Mouse (Mus musculus) liver, embryonic 12.5 days (tissue): ENCODE results near the gene Tprkb. TPM values are rescaled to one million over a fixed set of nuclear protein-coding genes. Genes with fewer than 3 reads are reported as not detected.
"Not testable (repeated sequence)": the region's sequence is repeated elsewhere in the genome, so short reads cannot be mapped to it uniquely, and the experiment has no call there.

ENCODE experiments used
- ATAC-seq: fragments of 200-750 bp; cut with Nextera tagmentation; 2 replicates; pipeline ENCODE4 v1.8.0; 2017; ENCODE audit warnings: moderate number of reproducible peaks, mild to moderate bottlenecking, moderate library complexity
- H3K27ac ChIP-seq: fragments of 300-500 bp; sonication (generic); 2 replicates; pipeline ENCODE4 v1.5.1; 2016; ENCODE audit warnings: mild to moderate bottlenecking
- H3K27me3 ChIP-seq: fragments of 300-500 bp; sonication (generic); replicated peaks from 2 replicates; pipeline ENCODE4 v1.6.1; 2016; ENCODE audit warnings: mild to moderate bottlenecking, moderate library complexity
- H3K36me3 ChIP-seq: fragments of 300-500 bp; sonication (generic); 2 replicates; pipeline ENCODE4 v1.6.1; 2016; ENCODE audit warnings: mild to moderate bottlenecking, moderate library complexity
- H3K4me1 ChIP-seq: fragments of 300-500 bp; sonication (generic); 2 replicates; pipeline ENCODE4 v1.6.1; 2016
- H3K4me2 ChIP-seq: fragments of 300-500 bp; sonication (generic); 2 replicates; pipeline ENCODE4 v1.6.1; 2016; ENCODE audit warnings: mild to moderate bottlenecking, moderate library complexity
- H3K4me3 ChIP-seq: fragments of 300-500 bp; sonication (generic); 2 replicates; pipeline ENCODE4 v1.5.1; 2016; ENCODE audit warnings: mild to moderate bottlenecking, moderate library complexity
- H3K9ac ChIP-seq: fragments of 300-500 bp; sonication (generic); 2 replicates; pipeline ENCODE4 v1.6.1; 2016; ENCODE audit warnings: mild to moderate bottlenecking, moderate library complexity
- H3K9me3 ChIP-seq: fragments of 300-500 bp; sonication (generic); replicated peaks from 2 replicates; pipeline ENCODE4 v1.6.1; 2016; ENCODE audit warnings: mild to moderate bottlenecking, moderate library complexity
- WGBS: fragments of 180-500 bp; shearing (Covaris S2); methylation state at CpG from one replicate; pipeline ENCODE4 v1.1.7; 2016; ENCODE audit not compliant: insufficient replicate concordance; 5-methylcytosine and 5-hydroxymethylcytosine counted together
- polyA plus RNA-seq: library from polyadenylated mRNA; unstranded; fragments of >200 nt; fragmentation: Nextera tagmentation; extraction: Ambion mirVana; gene quantifications from 2 replicates; pipeline ENCODE4 v1.2.1, GENCODE M21; 2016

Gene Tprkb
- polyA plus RNA-seq, 1 experiment from 2014 or later: 29.6 TPM

DNA sequence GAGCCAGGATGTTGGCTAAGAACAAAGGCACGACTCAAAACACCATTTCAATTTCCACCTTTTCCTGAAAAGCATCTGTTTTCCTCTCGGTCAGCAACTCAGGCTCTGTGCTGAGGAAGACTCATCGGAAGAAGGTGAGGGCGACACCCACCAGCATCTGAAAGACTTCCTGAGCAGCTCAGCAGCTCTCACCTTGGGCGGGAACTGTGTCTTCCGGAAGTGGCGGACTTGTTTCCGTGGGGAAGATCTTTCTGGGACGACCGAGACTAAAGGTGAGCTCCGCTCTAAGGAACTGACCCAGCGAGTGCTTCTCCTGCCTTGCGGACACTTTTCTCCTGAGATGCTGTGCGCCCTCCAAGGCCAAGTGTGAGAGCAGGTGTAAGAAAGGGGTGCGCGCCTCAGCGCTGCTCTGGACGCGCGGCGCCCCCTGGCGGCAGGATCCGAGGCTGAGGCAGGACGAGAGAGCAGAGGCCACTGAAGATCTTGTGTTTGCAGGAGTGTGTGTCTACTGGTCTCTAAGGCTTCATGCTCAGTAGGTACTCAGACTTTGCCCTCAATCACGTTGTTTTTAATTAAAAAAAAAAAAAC lies 16.5 kb upstream of the Tprkb start:
- not testable (repeated sequence) for ATAC-seq, H3K4me1 ChIP-seq, H3K9ac ChIP-seq, H3K4me3 ChIP-seq, H3K4me2 ChIP-seq, H3K27me3 ChIP-seq, H3K27ac ChIP-seq, H3K36me3 ChIP-seq
- WGBS: 61% methylated on average over 25 of the region's 25 CpGs
- H3K9me3 ChIP-seq: peaks cover 13% of the 10 kb centered on the region

DNA sequence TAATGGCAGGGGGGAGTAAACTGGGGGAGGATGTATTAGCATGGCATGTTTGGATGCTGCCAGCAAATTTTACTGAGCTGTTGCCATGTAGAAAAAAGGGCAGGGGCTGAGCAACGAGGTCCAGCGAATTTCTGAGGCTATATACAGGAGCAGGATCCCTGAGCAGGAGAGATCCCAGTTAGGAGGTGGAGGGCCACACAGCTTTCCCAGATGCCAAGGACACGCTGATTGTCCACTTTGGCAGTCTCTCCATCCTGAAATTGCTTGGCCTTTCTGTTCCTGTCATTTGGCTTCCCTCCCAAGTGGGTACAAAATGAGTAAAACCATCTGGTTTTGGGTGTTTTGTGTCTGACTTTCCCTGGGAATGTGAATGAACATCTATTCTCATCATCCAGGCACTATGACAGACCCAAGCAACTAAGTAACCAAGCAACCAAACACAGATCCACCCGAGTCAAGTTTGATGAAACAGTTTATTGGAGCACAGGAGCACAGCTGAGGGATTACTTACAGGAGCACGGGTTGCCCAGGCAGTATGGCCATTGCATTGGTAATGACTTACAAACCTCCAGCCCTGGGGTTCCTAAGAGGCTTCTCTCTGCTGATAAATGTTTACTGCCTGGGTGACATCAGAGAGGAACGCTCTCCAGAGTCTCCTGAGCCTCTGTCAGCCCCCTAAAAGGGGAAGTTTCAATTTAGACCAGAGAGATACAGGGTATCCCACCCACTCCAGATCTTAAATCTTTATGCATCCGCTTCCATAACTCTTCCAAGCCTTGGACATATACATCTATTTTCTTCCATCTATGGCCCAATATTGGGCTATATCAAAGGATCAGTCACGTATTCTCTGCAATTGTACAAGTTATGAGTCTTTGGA lies 12.8 kb upstream of the Tprkb start:
- WGBS: 49% methylated on average over 7 of the region's 8 CpGs
- not testable (repeated sequence) for H3K4me3 ChIP-seq, ATAC-seq

GRCm38 (mm10) chr6:85902303-85902702 lies 9.4 kb upstream of the Tprkb start:
- ATAC-seq: no peak
- H3K36me3 ChIP-seq: no peaks in the 10 kb centered on the region
- no peak overlapping the region for H3K9ac ChIP-seq
- H3K27ac ChIP-seq: no peak overlapping the region
- no peak overlapping the region for H3K4me3 ChIP-seq
- H3K27me3 ChIP-seq: peaks cover 7% of the 10 kb centered on the region; the same call in 1 of the 2 replicates
- H3K4me1 ChIP-seq: no peaks in the 10 kb centered on the region
- 80% methylated on average over 2 of the region's 2 CpGs for WGBS
- H3K9me3 ChIP-seq: no peaks in the 10 kb centered on the region
- H3K4me2 ChIP-seq: no peak overlapping the region

More for the DNA sequence above, 12.8 kb upstream of the Tprkb start:
- H3K4me1 ChIP-seq, H3K36me3 ChIP-seq, H3K4me2 ChIP-seq, H3K27ac ChIP-seq, H3K27me3 ChIP-seq, H3K9ac ChIP-seq, H3K9me3 ChIP-seq: not testable (repeated sequence)

GRCm38 (mm10) chr6:85904642-85905061 lies 7.0 kb upstream of the Tprkb start, which contains the start of gene Nat8f4:
TSS of gene Nat8f4 (minus strand) at chr6:85904884.
- not testable (repeated sequence) for H3K4me1 ChIP-seq, H3K27me3 ChIP-seq, H3K9me3 ChIP-seq, H3K36me3 ChIP-seq, H3K27ac ChIP-seq
- Histone ChIP-seq H3K4me3 (peak within 1 kb of the TSS; percentile 55), H3K9ac (peak within 1 kb of the TSS; percentile 36; the same call in 1 of the 2 replicates), H3K4me2 (peak within 1 kb of the TSS; percentile 63)
- peak; percentile 80 for ATAC-seq
- 11% methylated on average over 20 of the region's 20 CpGs for WGBS

DNA sequence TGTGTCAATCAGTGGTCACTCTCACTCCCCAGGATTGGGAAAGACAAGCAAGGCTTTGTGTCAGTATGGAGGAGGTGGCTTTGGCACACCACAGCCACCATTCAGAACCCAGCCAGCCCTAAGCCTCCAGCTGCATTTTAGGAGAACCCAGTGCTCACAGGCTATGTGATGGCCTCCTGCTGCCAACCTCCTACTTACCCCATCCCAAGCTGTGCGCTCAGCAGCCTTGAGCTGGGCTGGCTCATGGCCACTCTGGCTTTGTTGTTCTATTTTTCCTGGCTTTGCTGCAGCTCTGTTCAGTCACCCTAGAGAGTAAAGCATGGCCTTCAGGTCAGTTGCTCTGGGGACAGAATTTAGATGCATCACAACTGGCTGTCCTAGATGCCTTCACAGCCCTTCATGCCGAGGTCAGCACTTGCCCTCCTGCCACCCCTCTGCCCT lies 4.7 kb upstream of the Tprkb start:
- ATAC-seq: not testable (repeated sequence)

DNA sequence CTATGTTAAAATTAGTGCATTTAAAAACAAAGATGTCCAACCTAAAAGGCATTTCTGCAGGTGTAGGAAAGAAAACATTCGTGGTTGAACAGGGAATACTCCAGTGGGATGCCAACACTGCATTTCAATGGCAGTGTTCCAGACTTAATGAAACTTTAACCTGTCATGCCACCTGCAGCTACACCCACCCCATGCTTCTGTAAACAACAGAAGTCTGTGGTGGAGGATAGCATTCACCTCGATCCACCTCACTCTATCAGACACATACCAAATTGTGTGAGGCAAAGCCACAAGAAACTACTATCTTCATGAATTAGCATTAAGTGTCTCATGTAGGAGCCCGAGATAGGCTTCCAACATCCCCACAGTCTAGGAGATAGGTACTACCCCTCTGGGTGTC lies 3.3 kb upstream of the Tprkb start:
- Histone ChIP-seq H3K4me2 (no peak overlapping the region), H3K27me3 (peaks cover 7% of the 10 kb centered on the region; the same call in 1 of the 2 replicates), H3K9me3 (no peaks in the 10 kb centered on the region), H3K27ac (no peak overlapping the region), H3K36me3 (no peaks in the 10 kb centered on the region), H3K4me1 (0 out of 2 replicates have a peak, but pooled peaks cover 3% of the 10 kb centered on the region), H3K9ac (no peak overlapping the region), H3K4me3 (no peak overlapping the region)
- WGBS: 44% methylated on average over 3 of the region's 3 CpGs
- ATAC-seq: no peak

More for the DNA sequence above, 4.7 kb upstream of the Tprkb start:
- not testable (repeated sequence) for H3K27me3 ChIP-seq, H3K4me1 ChIP-seq, H3K4me2 ChIP-seq, H3K36me3 ChIP-seq, H3K9ac ChIP-seq, H3K27ac ChIP-seq, H3K9me3 ChIP-seq, H3K4me3 ChIP-seq
- 56% methylated on average over 2 of the region's 2 CpGs for WGBS

GRCm38 (mm10) chr6:85909704-85910103 lies 2.0 kb upstream of the Tprkb start:
- Histone ChIP-seq H3K4me1 (peaks cover 11% of the 10 kb centered on the region), H3K9ac (no peak overlapping the region), H3K27me3 (peaks cover 7% of the 10 kb centered on the region; the same call in 1 of the 2 replicates), H3K36me3 (no peaks in the 10 kb centered on the region), H3K4me3 (no peak overlapping the region), H3K9me3 (no peaks in the 10 kb centered on the region), H3K27ac (no peak overlapping the region), H3K4me2 (no peak overlapping the region)
- no peak for ATAC-seq
- WGBS: 70% methylated on average over 1 of the region's 1 CpGs

DNA sequence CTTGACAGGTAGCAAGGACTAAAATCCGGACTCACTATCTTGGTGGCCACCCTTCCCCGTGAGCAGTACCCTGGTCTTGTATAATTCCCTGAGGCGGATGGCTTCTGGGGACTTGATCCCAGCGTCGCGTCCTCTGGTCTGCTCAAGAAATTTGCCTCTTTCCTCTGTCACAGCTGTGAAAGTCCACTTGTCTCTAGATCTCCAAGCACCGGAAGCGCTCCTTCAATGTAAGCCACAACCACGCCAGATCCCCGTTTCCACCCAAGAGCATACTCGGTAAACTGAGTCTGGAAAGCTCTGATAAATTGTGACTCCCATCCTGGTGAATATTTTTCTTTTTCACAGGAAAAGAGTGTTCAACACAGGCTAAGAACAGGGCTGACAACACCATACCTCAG lies 3.5 kb downstream of the Tprkb start:
- H3K4me2 ChIP-seq: peak overlapping the region; percentile 71
- peaks cover 26% of the 10 kb centered on the region for H3K4me1 ChIP-seq
- H3K27me3 ChIP-seq: no peaks in the 10 kb centered on the region
- H3K9ac ChIP-seq: peak overlapping the region; percentile 80
- H3K4me3 ChIP-seq: peak overlapping the region; percentile 73
- no peak for ATAC-seq
- 5% methylated on average over 11 of the region's 11 CpGs for WGBS
- no peaks in the 10 kb centered on the region for H3K9me3 ChIP-seq
- H3K27ac ChIP-seq: peak overlapping the region; percentile 90
- peaks cover under 1% of the 10 kb centered on the region; the same call in 1 of the 2 replicates for H3K36me3 ChIP-seq

- peak within 1 kb of the TSS; percentile 73 for H3K4me3 ChIP-seq
- peak; percentile 97 for ATAC-seq
Observed at GRCm38 (mm10) chr6:85915539-85916513, 4.2 kb downstream of the Tprkb start, which contains the start of gene Nat8f1. TSS of gene Nat8f1 (minus strand) at chr6:85915687.

GRCm38 (mm10) chr6:85916596-85916995 lies 4.9 kb downstream of the Tprkb start:
- H3K9ac ChIP-seq: peak overlapping the region; percentile 80
- ATAC-seq: no peak
- 77% methylated on average over 6 of the region's 6 CpGs for WGBS

More at GRCm38 (mm10) chr6:85915539-85916513, 4.2 kb downstream of the Tprkb start, which contains the start of gene Nat8f1:
- WGBS: 1% methylated on average over 58 of the region's 61 CpGs
- H3K9ac ChIP-seq: peak within 1 kb of the TSS; percentile 80
- not testable (repeated sequence) for H3K9me3 ChIP-seq, H3K27me3 ChIP-seq, H3K36me3 ChIP-seq
- H3K27ac ChIP-seq: peak within 1 kb of the TSS; percentile 90
- peaks cover 26% of the 10 kb centered on the region for H3K4me1 ChIP-seq
- peak within 1 kb of the TSS; percentile 71 for H3K4me2 ChIP-seq

GRCm38 (mm10) chr6:85918341-85918740 lies 6.7 kb downstream of the Tprkb start:
- 90% methylated on average over 3 of the region's 3 CpGs for WGBS

More at GRCm38 (mm10) chr6:85916596-85916995, 4.9 kb downstream of the Tprkb start:
- Histone ChIP-seq H3K4me2 (peak overlapping the region; percentile 71), H3K36me3 (peaks cover 13% of the 10 kb centered on the region), H3K4me1 (peaks cover 26% of the 10 kb centered on the region), H3K4me3 (peak overlapping the region; percentile 73), H3K27me3 (no peaks in the 10 kb centered on the region), H3K9me3 (no peaks in the 10 kb centered on the region), H3K27ac (peak overlapping the region; percentile 90)

More at GRCm38 (mm10) chr6:85918341-85918740, 6.7 kb downstream of the Tprkb start:
- H3K4me1 ChIP-seq: peaks cover 23% of the 10 kb centered on the region
- H3K36me3 ChIP-seq: peaks cover 28% of the 10 kb centered on the region
- H3K4me3 ChIP-seq, H3K4me2 ChIP-seq, ATAC-seq, H3K9ac ChIP-seq, H3K9me3 ChIP-seq, H3K27ac ChIP-seq, H3K27me3 ChIP-seq: not testable (repeated sequence)
